Mouse (Mus musculus) liver, adult 2 months (tissue): ENCODE data around the gene Il17rb.

Experiments used
- CTCF ChIP-seq: fragments of 200-500 bp; IDR thresholded peaks from 2 replicates; pipeline ENCODE4 v1.5.1; 2011; ENCODE audit warnings: low read depth, low read length, control low read depth
- POLR2A ChIP-seq: fragments of 200-500 bp; IDR thresholded peaks from 2 replicates; pipeline ENCODE4 v1.6.1; 2011; ENCODE audit warnings: low read length, control low read depth; ENCODE audit not compliant: insufficient read depth; ENCODE audit errors: extremely low read depth

- TF ChIP-seq CTCF = no peak
- no peak for TF ChIP-seq POLR2A
Measured at GRCm38 (mm10) chr14:29976927-29977326, 31.8 kb downstream of the Il17rb start.
